Mouse (Mus musculus): ENCODE measurements around the gene Mmp7. TPM values are rescaled to one million over a fixed set of nuclear protein-coding genes. Genes with fewer than 3 reads are reported as not detected.

Mmp7 gene
- total and polyA plus RNA-seq, 2 experiments from 2014 or later: not detected

GRCm38 (mm10) chr9:7661371-7661770 is 30.5 kb upstream of the Mmp7 start:
- H3K4me3 ChIP-seq (ENCODE audit: low read depth, low read length): no peak overlapping the region
- H3K4me1 ChIP-seq (ENCODE audit: insufficient read depth, low read length): no peaks in the 10 kb centered on the region
- H3K36me3 ChIP-seq (ENCODE audit: insufficient read depth, low read length): no peaks in the 10 kb centered on the region
- no peaks in the 10 kb centered on the region for H3K27me3 ChIP-seq (ENCODE audit: insufficient read depth, low read length)
- no peak for TF ChIP-seq CTCF (IDR thresholded peaks at IDR 0.05)
- no peak for ATAC-seq (ENCODE audit: low FRiP score)
- no peak overlapping the region for H3K4me2 ChIP-seq (ENCODE audit: low read depth, low read length, poor library complexity, severe bottlenecking)
- H3K9me3 ChIP-seq (ENCODE audit: low read length): no peaks in the 10 kb centered on the region
- DNase-seq (ENCODE audit: low spot score): no peak
- WGBS: 93% methylated on average over 1 of the region's 1 CpGs
- H3K9ac ChIP-seq (replicated peaks; ENCODE audit: low read length, poor library complexity, severe bottlenecking): no peak overlapping the region
- no peak overlapping the region for H3K27ac ChIP-seq (ENCODE audit: low read depth, low read length)

- Histone ChIP-seq H3K9me3 (ENCODE audit: low read length) (no peaks in the 10 kb centered on the region), H3K4me2 (ENCODE audit: low read depth, low read length, poor library complexity, severe bottlenecking) (no peak overlapping the region), H3K4me3 (ENCODE audit: low read depth, low read length) (no peak overlapping the region), H3K27ac (ENCODE audit: low read depth, low read length) (no peak overlapping the region), H3K9ac (replicated peaks; ENCODE audit: low read length, poor library complexity, severe bottlenecking) (no peak overlapping the region), H3K4me1 (ENCODE audit: insufficient read depth, low read length) (no peaks in the 10 kb centered on the region), H3K36me3 (ENCODE audit: insufficient read depth, low read length) (no peaks in the 10 kb centered on the region), H3K27me3 (ENCODE audit: insufficient read depth, low read length) (no peaks in the 10 kb centered on the region)
- TF ChIP-seq CTCF (IDR thresholded peaks at IDR 0.05): no peak
- DNase-seq (ENCODE audit: low spot score) (no peak), ATAC-seq (ENCODE audit: low FRiP score) (no peak)
- WGBS: 93% methylated on average over 1 of the region's 1 CpGs
Observed at GRCm38 (mm10) chr9:7669674-7670073, 22.2 kb upstream of the Mmp7 start.

GRCm38 (mm10) chr9:7672985-7673384 is 18.9 kb upstream of the Mmp7 start:
- H3K4me2 ChIP-seq (ENCODE audit: low read depth, low read length, poor library complexity, severe bottlenecking): no peak overlapping the region
- no peak overlapping the region for H3K4me3 ChIP-seq (ENCODE audit: low read depth, low read length)
- DNase-seq (ENCODE audit: low spot score): no peak
- no peak for ATAC-seq (ENCODE audit: low FRiP score)
- 87% methylated on average over 9 of the region's 9 CpGs for WGBS
- H3K27me3 ChIP-seq (ENCODE audit: insufficient read depth, low read length): no peaks in the 10 kb centered on the region
- H3K9ac ChIP-seq (replicated peaks; ENCODE audit: low read length, poor library complexity, severe bottlenecking): no peak overlapping the region
- no peaks in the 10 kb centered on the region for H3K4me1 ChIP-seq (ENCODE audit: insufficient read depth, low read length)
- H3K9me3 ChIP-seq (ENCODE audit: low read length): no peaks in the 10 kb centered on the region
- no peak overlapping the region for H3K27ac ChIP-seq (ENCODE audit: low read depth, low read length)
- no peak for TF ChIP-seq CTCF (IDR thresholded peaks at IDR 0.05)
- H3K36me3 ChIP-seq (ENCODE audit: insufficient read depth, low read length): no peaks in the 10 kb centered on the region

- DNase-seq (ENCODE audit: low spot score): no peak
- no peak overlapping the region for H3K4me3 ChIP-seq (ENCODE audit: low read depth, low read length)
- no peaks in the 10 kb centered on the region for H3K9me3 ChIP-seq (ENCODE audit: low read length)
- no peak overlapping the region for H3K27ac ChIP-seq (ENCODE audit: low read depth, low read length)
- 92% methylated on average over 2 of the region's 2 CpGs for WGBS
- H3K27me3 ChIP-seq (ENCODE audit: insufficient read depth, low read length): no peaks in the 10 kb centered on the region
- H3K36me3 ChIP-seq (ENCODE audit: insufficient read depth, low read length): no peaks in the 10 kb centered on the region
- TF ChIP-seq CTCF (IDR thresholded peaks at IDR 0.05): no peak
- H3K9ac ChIP-seq (replicated peaks; ENCODE audit: low read length, poor library complexity, severe bottlenecking): no peak overlapping the region
- no peak for ATAC-seq (ENCODE audit: low FRiP score)
- H3K4me2 ChIP-seq (ENCODE audit: low read depth, low read length, poor library complexity, severe bottlenecking): no peak overlapping the region
- H3K4me1 ChIP-seq (ENCODE audit: insufficient read depth, low read length): no peaks in the 10 kb centered on the region
Observed at GRCm38 (mm10) chr9:7678154-7678837, 13.6 kb upstream of the Mmp7 start.

GRCm38 (mm10) chr9:7682081-7682618 is 9.7 kb upstream of the Mmp7 start:
- H3K27me3 ChIP-seq (ENCODE audit: insufficient read depth, low read length): no peaks in the 10 kb centered on the region
- no peak for DNase-seq (ENCODE audit: low spot score)
- no peak overlapping the region for H3K9ac ChIP-seq (replicated peaks; ENCODE audit: low read length, poor library complexity, severe bottlenecking)
- no peak overlapping the region for H3K4me3 ChIP-seq (ENCODE audit: low read depth, low read length)
- WGBS: 95% methylated on average over 9 of the region's 9 CpGs
- H3K4me2 ChIP-seq (ENCODE audit: low read depth, low read length, poor library complexity, severe bottlenecking): no peak overlapping the region
- H3K9me3 ChIP-seq (ENCODE audit: low read length): no peaks in the 10 kb centered on the region
- no peak overlapping the region for H3K27ac ChIP-seq (ENCODE audit: low read depth, low read length)
- H3K36me3 ChIP-seq (ENCODE audit: insufficient read depth, low read length): no peaks in the 10 kb centered on the region
- H3K4me1 ChIP-seq (ENCODE audit: insufficient read depth, low read length): no peaks in the 10 kb centered on the region
- ATAC-seq (ENCODE audit: low FRiP score): no peak
- no peak for TF ChIP-seq CTCF (IDR thresholded peaks at IDR 0.05)

- TF ChIP-seq CTCF (IDR thresholded peaks at IDR 0.05): no peak
- H3K27me3 ChIP-seq (ENCODE audit: insufficient read depth, low read length): no peaks in the 10 kb centered on the region
- H3K9me3 ChIP-seq (ENCODE audit: low read length): no peaks in the 10 kb centered on the region
- ATAC-seq (ENCODE audit: low FRiP score) (no peak), DNase-seq (ENCODE audit: low spot score) (no peak)
- no peak overlapping the region for H3K9ac ChIP-seq (replicated peaks; ENCODE audit: low read length, poor library complexity, severe bottlenecking)
- no peak overlapping the region for H3K4me2 ChIP-seq (ENCODE audit: low read depth, low read length, poor library complexity, severe bottlenecking)
- H3K4me1 ChIP-seq (ENCODE audit: insufficient read depth, low read length): no peaks in the 10 kb centered on the region
- H3K27ac ChIP-seq (ENCODE audit: low read depth, low read length): no peak overlapping the region
- WGBS: 85% methylated on average over 2 of the region's 2 CpGs
- no peaks in the 10 kb centered on the region for H3K36me3 ChIP-seq (ENCODE audit: insufficient read depth, low read length)
- H3K4me3 ChIP-seq (ENCODE audit: low read depth, low read length): no peak overlapping the region
Observed at GRCm38 (mm10) chr9:7686024-7686423, 5.9 kb upstream of the Mmp7 start.

Data from midbrain, postnatal 0 days (tissue).